Mouse (Mus musculus) kidney, adult 2 months (tissue): ENCODE results near the gene Peg3. TPM values are rescaled to one million over a fixed set of nuclear protein-coding genes. Genes with fewer than 3 reads are reported as not detected.

Experiments
- DNase-seq: peaks from one replicate; pipeline ENCODE4 v3.0.0; 2021
- H3K27ac ChIP-seq: fragments of 200-500 bp; 2 replicates; pipeline ENCODE4 v1.5.1; 2012; ENCODE audit warnings: low read depth, low read length, control low read depth, inconsistent platforms; ENCODE audit not compliant: insufficient read depth
- H3K27me3 ChIP-seq: fragments of 200-500 bp; replicated peaks from 2 replicates; pipeline ENCODE4 v1.6.1; 2012; ENCODE audit warnings: mild to moderate bottlenecking, moderate library complexity, low read length, inconsistent platforms; ENCODE audit not compliant: control insufficient read depth, insufficient read depth
- H3K36me3 ChIP-seq: fragments of 200-500 bp; 2 replicates; pipeline ENCODE4 v1.6.1; 2012; ENCODE audit warnings: mild to moderate bottlenecking, moderate library complexity, low read length, inconsistent platforms; ENCODE audit not compliant: control insufficient read depth, insufficient read depth
- H3K4me1 ChIP-seq: fragments of 200-500 bp; 2 replicates; pipeline ENCODE4 v1.6.1; 2011; ENCODE audit warnings: low read length; ENCODE audit not compliant: control insufficient read depth, insufficient read depth
- H3K4me3 ChIP-seq: fragments of 200-500 bp; 2 replicates; pipeline ENCODE4 v1.5.1; 2011; ENCODE audit warnings: mild to moderate bottlenecking, low read depth, low read length, control low read depth; ENCODE audit not compliant: insufficient read depth
- CTCF ChIP-seq: fragments of 200-500 bp; conservative IDR thresholded peaks from 2 replicates; pipeline ENCODE4 v1.5.1; 2011; ENCODE audit warnings: low read depth, mild to moderate bottlenecking, control low read depth, low read length, moderate library complexity, mixed read lengths; ENCODE audit not compliant: insufficient read depth, insufficient read length
- POLR2A ChIP-seq: fragments of 200-500 bp; IDR thresholded peaks from one replicate; pipeline ENCODE4 v1.6.1; 2011; ENCODE audit warnings: low read depth, low read length, control low read depth
- WGBS: fragments of 180-500 bp; shearing (Covaris S2); methylation state at CpG from one replicate; pipeline ENCODE4 v1.1.7; 2018; 5-methylcytosine and 5-hydroxymethylcytosine counted together
- polyA plus RNA-seq: library from polyadenylated mRNA; depleted of rRNA; stranded (reverse); fragments of >200 nt; gene quantifications from 2 replicates; pipeline ENCODE4 v1.2.3, GENCODE M21; 2012

The Peg3 gene
- polyA plus RNA-seq, 1 experiment = 5.6 TPM

- H3K27ac ChIP-seq = peak overlapping the region; percentile 95
- no peak for TF ChIP-seq POLR2A
- TF ChIP-seq CTCF = peak; percentile 43
- peak; percentile 86 for DNase-seq
Measured at GRCm38 (mm10) chr7:6727351-6728121, 2.7 kb downstream of the Peg3 start.

GRCm38 (mm10) chr7:6709396-6709795 lies 20.8 kb downstream of the Peg3 start:
- H3K27ac ChIP-seq = no peak overlapping the region
- no peaks in the 10 kb centered on the region for H3K36me3 ChIP-seq
- DNase-seq = no peak
- no peaks in the 10 kb centered on the region for H3K27me3 ChIP-seq
- no peak for TF ChIP-seq CTCF
- no peak for TF ChIP-seq POLR2A
- WGBS = 87% methylated on average over 15 of the region's 15 CpGs
- no peak overlapping the region for H3K4me3 ChIP-seq
- no peaks in the 10 kb centered on the region for H3K4me1 ChIP-seq

More at GRCm38 (mm10) chr7:6727351-6728121, 2.7 kb downstream of the Peg3 start:
- H3K36me3 ChIP-seq = no peaks in the 10 kb centered on the region
- H3K27me3 ChIP-seq = no peaks in the 10 kb centered on the region
- H3K4me3 ChIP-seq = peak overlapping the region; percentile 55
- no peaks in the 10 kb centered on the region for H3K4me1 ChIP-seq
- 50% methylated on average over 19 of the region's 19 CpGs for WGBS

GRCm38 (mm10) chr7:6708451-6709180 lies 21.6 kb downstream of the Peg3 start:
- WGBS = 68% methylated on average over 17 of the region's 17 CpGs
- no peak for DNase-seq
- H3K4me1 ChIP-seq = no peaks in the 10 kb centered on the region

GRCm38 (mm10) chr7:6707416-6708015 lies 22.7 kb downstream of the Peg3 start:
- no peak for TF ChIP-seq CTCF
- TF ChIP-seq POLR2A = no peak
- H3K36me3 ChIP-seq = no peaks in the 10 kb centered on the region
- H3K4me3 ChIP-seq = no peak overlapping the region
- no peak for DNase-seq
- H3K27ac ChIP-seq = no peak overlapping the region
- H3K27me3 ChIP-seq = no peaks in the 10 kb centered on the region
- H3K4me1 ChIP-seq = no peaks in the 10 kb centered on the region
- 92% methylated on average over 23 of the region's 23 CpGs for WGBS

More at GRCm38 (mm10) chr7:6708451-6709180, 21.6 kb downstream of the Peg3 start:
- no peaks in the 10 kb centered on the region for H3K36me3 ChIP-seq
- H3K4me3 ChIP-seq = no peak overlapping the region
- TF ChIP-seq POLR2A (no peak), CTCF (no peak)
- no peaks in the 10 kb centered on the region for H3K27me3 ChIP-seq
- no peak overlapping the region for H3K27ac ChIP-seq

- TF ChIP-seq POLR2A (no peak), CTCF (no peak)
- Histone ChIP-seq H3K4me1 (no peaks in the 10 kb centered on the region), H3K27me3 (no peaks in the 10 kb centered on the region), H3K27ac (no peak overlapping the region), H3K36me3 (no peaks in the 10 kb centered on the region), H3K4me3 (no peak overlapping the region)
- WGBS = 71% methylated on average over 3 of the region's 3 CpGs
- no peak for DNase-seq
Measured at GRCm38 (mm10) chr7:6699230-6699629, 31.0 kb downstream of the Peg3 start.

GRCm38 (mm10) chr7:6696241-6697045 lies 33.8 kb downstream of the Peg3 start, which contains the start of gene Zim1:
TSS of gene Zim1 (minus strand) at chr7:6696450.
- H3K4me1 ChIP-seq = no peaks in the 10 kb centered on the region
- TF ChIP-seq CTCF (no peak), POLR2A (no peak)
- WGBS = 11% methylated on average over 32 of the region's 32 CpGs
- H3K4me3 ChIP-seq = peak within 1 kb of the TSS; percentile 59
- peak; percentile 83 for DNase-seq
- H3K36me3 ChIP-seq = no peaks in the 10 kb centered on the region
- H3K27ac ChIP-seq = no peak within 1 kb of the TSS
- no peaks in the 10 kb centered on the region for H3K27me3 ChIP-seq
